Mouse (Mus musculus): ENCODE data around the gene Tbcc. TPM values are rescaled to one million over a fixed set of nuclear protein-coding genes. Genes with fewer than 3 reads are reported as not detected.

Gene Tbcc
- total and polyA plus RNA-seq, 3 experiments: 15.1 to 27.8 (median 21.6) TPM

- H3K79me2 ChIP-seq (replicated peaks; ENCODE audit: control insufficient read depth, extremely low read depth, insufficient read depth, poor library complexity, severe bottlenecking): no peaks in the 10 kb centered on the region
- no peak overlapping the region for H3K27ac ChIP-seq (ENCODE audit: insufficient read depth, low read depth)
- dilution Hi-C loops (cut with MboI; ENCODE audit: extremely low pct_ligation_motif_present, extremely low pct_unique_long_range_greater_than_20kb, low sequenced_read_pairs) (no loop called here), in situ Hi-C loops (cut with MboI; ENCODE audit: low pct_ligation_motif_present, low pct_unique_long_range_greater_than_20kb, low sequenced_read_pairs) (no loop called here)
- H3K4me3 ChIP-seq (replicated peaks in 1 of 3; ENCODE audit: low read depth in 2 of 3, low read length in 2 of 3, poor library complexity in 1 of 3): no peak overlapping the region
- DNase-seq (ENCODE audit: extremely low read depth): no peak
- H3K4me1 ChIP-seq (ENCODE audit: control insufficient read depth in 1 of 2, insufficient read depth in 2 of 2): peaks cover 7 to 12% of the 10 kb centered on the region in 2 experiments
- no peak for TF ChIP-seq PAX5 (IDR thresholded peaks at IDR 0.05; ENCODE audit: low read length)
- no peak for TF ChIP-seq BHLHE40 (IDR thresholded peaks at IDR 0.05; ENCODE audit: low read depth, low read length)
- TF ChIP-seq SMC3 (IDR thresholded peaks at IDR 0.05; ENCODE audit: low read depth, low read length): no peak
- TF ChIP-seq SIN3A (IDR thresholded peaks at IDR 0.05; ENCODE audit: low read length): no peak
- TF ChIP-seq CHD2 (IDR thresholded peaks at IDR 0.05; ENCODE audit: low read length): no peak
- TF ChIP-seq ZKSCAN1 (IDR thresholded peaks at IDR 0.05; ENCODE audit: borderline replicate concordance, low read depth, low read length): no peak
- no peak for TF ChIP-seq MXI1 (IDR thresholded peaks at IDR 0.05; ENCODE audit: low read depth, low read length)
- no peak for TF ChIP-seq POLR2AphosphoS2 (IDR thresholded peaks at IDR 0.05; ENCODE audit: low read depth, low read length)
- no peak for TF ChIP-seq RAD21 (IDR thresholded peaks at IDR 0.05; ENCODE audit: low read depth, low read length)
- no peak overlapping the region for H3K9ac ChIP-seq (ENCODE audit: insufficient read depth, low read depth)
- no peak overlapping the region for H3K4me2 ChIP-seq (ENCODE audit: insufficient read depth, low read depth, poor library complexity, severe bottlenecking)
- no peaks in the 10 kb centered on the region for H3K27me3 ChIP-seq (replicated peaks)
- H3K36me3 ChIP-seq (replicated peaks in 1 of 2; ENCODE audit: control insufficient read depth in 1 of 2, insufficient read depth in 1 of 2, low read length in 1 of 2): peaks cover 0 to 20% of the 10 kb centered on the region in 2 experiments
- H3K9me3 ChIP-seq (replicated peaks; ENCODE audit: low read length): no peaks in the 10 kb centered on the region
Measured at GRCm38 (mm10) chr17:46876371-46876950, 14.0 kb upstream of the Tbcc start.

GRCm38 (mm10) chr17:46877061-46877460 lies 13.4 kb upstream of the Tbcc start:
- Histone ChIP-seq H3K4me1 (ENCODE audit: control insufficient read depth in 1 of 2, insufficient read depth in 2 of 2) (peaks cover 8 to 18% of the 10 kb centered on the region in 2 experiments), H3K4me3 (replicated peaks in 1 of 3; ENCODE audit: low read depth in 2 of 3, low read length in 2 of 3, poor library complexity in 1 of 3) (no peak overlapping the region), H3K36me3 (replicated peaks in 1 of 2; ENCODE audit: control insufficient read depth in 1 of 2, insufficient read depth in 1 of 2, low read length in 1 of 2) (peaks cover 0 to 18% of the 10 kb centered on the region in 2 experiments), H3K4me2 (ENCODE audit: insufficient read depth, low read depth, poor library complexity, severe bottlenecking) (no peak overlapping the region), H3K27me3 (replicated peaks) (no peaks in the 10 kb centered on the region), H3K9me3 (replicated peaks; ENCODE audit: low read length) (no peaks in the 10 kb centered on the region), H3K27ac (ENCODE audit: insufficient read depth, low read depth) (no peak overlapping the region), H3K79me2 (replicated peaks; ENCODE audit: control insufficient read depth, extremely low read depth, insufficient read depth, poor library complexity, severe bottlenecking) (no peaks in the 10 kb centered on the region), H3K9ac (ENCODE audit: insufficient read depth, low read depth) (no peak overlapping the region)
- no peak for TF ChIP-seq MEF2A (IDR thresholded peaks at IDR 0.05; ENCODE audit: borderline replicate concordance, low read depth, low read length)
- no peak for TF ChIP-seq ZKSCAN1 (IDR thresholded peaks at IDR 0.05; ENCODE audit: borderline replicate concordance, low read depth, low read length)
- no peak for TF ChIP-seq ZNF384 (IDR thresholded peaks at IDR 0.05; ENCODE audit: low read depth, low read length)
- no peak for TF ChIP-seq E2F4 (IDR thresholded peaks at IDR 0.05; ENCODE audit: insufficient replicate concordance, low read depth, low read length)
- no peak for TF ChIP-seq CTCF (conservative IDR thresholded peaks at IDR 0.05 in 1 of 2, IDR thresholded peaks at IDR 0.05 in 1 of 2; ENCODE audit: low read depth in 2 of 2, low read length in 2 of 2)
- no peak for TF ChIP-seq CHD1 (IDR thresholded peaks at IDR 0.05; ENCODE audit: low read depth, low read length)
- TF ChIP-seq POLR2A (IDR thresholded peaks at IDR 0.05; ENCODE audit: low read depth, low read length): no peak
- TF ChIP-seq USF1 (IDR thresholded peaks at IDR 0.05; ENCODE audit: low read depth, low read length): no peak
- no peak for TF ChIP-seq MYC (IDR thresholded peaks at IDR 0.05; ENCODE audit: low read depth, low read length)
- dilution Hi-C loops (cut with MboI; ENCODE audit: extremely low pct_ligation_motif_present, extremely low pct_unique_long_range_greater_than_20kb, low sequenced_read_pairs) (no loop called here), in situ Hi-C loops (cut with MboI; ENCODE audit: low pct_ligation_motif_present, low pct_unique_long_range_greater_than_20kb, low sequenced_read_pairs) (no loop called here)
- DNase-seq (ENCODE audit: extremely low read depth): no peak
